Comparison of ENCODE assay signal across 8 mouse cellular contexts in genomic region chr4:148151267-148152168, GRCm38 (mm10). TPM values are rescaled to one million over a fixed set of nuclear protein-coding genes. Genes with fewer than 3 reads are reported as not detected.
DNase-seq lines count a peak whose midpoint lies in the region; ATAC-seq and TF ChIP-seq lines count a peak whose summit lies in the region.

Gene Fbxo6 (minus strand): TSS chr4:148152140.

- WGBS in forebrain, embryonic 13.5 days = 1% methylated on average over 60 of the region's 67 CpGs
- WGBS in heart, postnatal 0 days = under 1% methylated on average over 52 of the region's 67 CpGs
- under 1% methylated on average over 49 of the region's 67 CpGs for WGBS in liver, postnatal 0 days (ENCODE audit: insufficient replicate concordance)
- under 1% methylated on average over 60 of the region's 67 CpGs for WGBS in neural tube, embryonic 13.5 days

- peak within 1 kb of the TSS; percentile 94 for H3K4me3 ChIP-seq in ES-Bruce4 (ENCODE audit: low read depth, low read length)
- peak within 1 kb of the TSS; percentile 57 for H3K4me3 ChIP-seq in forebrain, embryonic 13.5 days
- H3K4me3 ChIP-seq in heart, postnatal 0 days (ENCODE audit: low read depth, low read length) = peak within 1 kb of the TSS; percentile 81
- H3K4me3 ChIP-seq in liver, postnatal 0 days (ENCODE audit: low read depth, low read length) = peak within 1 kb of the TSS; percentile 62
- H3K4me3 ChIP-seq in neural tube, embryonic 13.5 days = peak within 1 kb of the TSS; percentile 57

- H3K9ac ChIP-seq in ES-Bruce4 (ENCODE audit: low read depth, poor library complexity, severe bottlenecking) = peak within 1 kb of the TSS; percentile 94
- peak within 1 kb of the TSS; percentile 84 for H3K9ac ChIP-seq in forebrain, embryonic 13.5 days
- peak within 1 kb of the TSS; percentile 83 for H3K9ac ChIP-seq in heart, postnatal 0 days (replicated peaks; ENCODE audit: low read depth, low read length)
- peak within 1 kb of the TSS; percentile 92 for H3K9ac ChIP-seq in liver, postnatal 0 days (replicated peaks)
- H3K9ac ChIP-seq in neural tube, embryonic 13.5 days = peak within 1 kb of the TSS; percentile 86

- peak; percentile 92 for ATAC-seq in forebrain, embryonic 13.5 days
- peak; percentile 92 for ATAC-seq in heart, postnatal 0 days (ENCODE audit: insufficient read depth, low read depth)
- peak; percentile 86 for ATAC-seq in liver, postnatal 0 days
- ATAC-seq in neural tube, embryonic 13.5 days (ENCODE audit: low read depth) = peak; percentile 91

- H3K9me3 ChIP-seq in ES-Bruce4 (replicated peaks; ENCODE audit: control insufficient read depth, insufficient read depth, low read length, poor library complexity, severe bottlenecking) = no peaks in the 10 kb centered on the region
- H3K9me3 ChIP-seq in forebrain, embryonic 13.5 days (replicated peaks) = no peaks in the 10 kb centered on the region
- no peaks in the 10 kb centered on the region for H3K9me3 ChIP-seq in heart, postnatal 0 days (replicated peaks; ENCODE audit: control insufficient read depth, low read length)
- no peaks in the 10 kb centered on the region for H3K9me3 ChIP-seq in liver, postnatal 0 days (ENCODE audit: low read length)
- H3K9me3 ChIP-seq in neural tube, embryonic 13.5 days = no peaks in the 10 kb centered on the region

- peaks cover 10% of the 10 kb centered on the region for H3K4me1 ChIP-seq in ES-Bruce4 (ENCODE audit: control insufficient read depth, insufficient read depth, low read length)
- H3K4me1 ChIP-seq in forebrain, embryonic 13.5 days = peaks cover 5% of the 10 kb centered on the region
- no peaks in the 10 kb centered on the region for H3K4me1 ChIP-seq in heart, postnatal 0 days (ENCODE audit: control insufficient read depth, insufficient read depth)
- H3K4me1 ChIP-seq in liver, postnatal 0 days (ENCODE audit: insufficient read depth) = peaks cover 13% of the 10 kb centered on the region
- peaks cover 19% of the 10 kb centered on the region for H3K4me1 ChIP-seq in neural tube, embryonic 13.5 days (replicated peaks)

- DNase-seq in c-Kit-positive CD71-positive TER-119-positive erythroid progenitor cells, embryonic 14.5 days (ENCODE audit: low spot score) = peak; percentile 77
- peak; percentile 87 for DNase-seq in heart, postnatal 0 days (ENCODE audit: low spot score)
- peak; percentile 88 to 94 for DNase-seq in kidney, postnatal 4 days
- DNase-seq in liver, postnatal 0 days = peak; percentile 89
- DNase-seq in telencephalon, adult 2 months (ENCODE audit: low read depth, low spot score) = peak; percentile 88

- TF ChIP-seq POLR2A in ES-Bruce4 (IDR thresholded peaks at IDR 0.05; ENCODE audit: insufficient read depth, low read length) = no peak

- peaks cover 14% of the 10 kb centered on the region for H3K36me3 ChIP-seq in ES-Bruce4 (ENCODE audit: control insufficient read depth, insufficient read depth, low read length, poor library complexity, severe bottlenecking)
- peaks cover 66% of the 10 kb centered on the region for H3K36me3 ChIP-seq in forebrain, embryonic 13.5 days (ENCODE audit: poor library complexity, severe bottlenecking)
- peaks cover 25% of the 10 kb centered on the region for H3K36me3 ChIP-seq in heart, postnatal 0 days (replicated peaks; ENCODE audit: control insufficient read depth, insufficient read depth, low read length)
- H3K36me3 ChIP-seq in liver, postnatal 0 days (replicated peaks; ENCODE audit: insufficient read depth, low read length) = peaks cover 3% of the 10 kb centered on the region; the same call in 1 of the 2 replicates
- peaks cover 66% of the 10 kb centered on the region for H3K36me3 ChIP-seq in neural tube, embryonic 13.5 days

- H3K27me3 ChIP-seq in ES-Bruce4 (ENCODE audit: control insufficient read depth, insufficient read depth, low read length, poor library complexity, severe bottlenecking) = no peaks in the 10 kb centered on the region
- H3K27me3 ChIP-seq in forebrain, embryonic 13.5 days = no peaks in the 10 kb centered on the region
- H3K27me3 ChIP-seq in heart, postnatal 0 days (ENCODE audit: control insufficient read depth, insufficient read depth, low read length) = no peaks in the 10 kb centered on the region
- H3K27me3 ChIP-seq in liver, postnatal 0 days (ENCODE audit: insufficient read depth, low read length) = no peaks in the 10 kb centered on the region
- no peaks in the 10 kb centered on the region for H3K27me3 ChIP-seq in neural tube, embryonic 13.5 days

- H3K4me2 ChIP-seq in forebrain, embryonic 13.5 days = peak within 1 kb of the TSS; percentile 97
- peak within 1 kb of the TSS; percentile 96 for H3K4me2 ChIP-seq in heart, postnatal 0 days (ENCODE audit: low read depth, low read length)
- H3K4me2 ChIP-seq in liver, postnatal 0 days (ENCODE audit: low read depth, low read length) = peak within 1 kb of the TSS; percentile 80
- peak within 1 kb of the TSS; percentile 88 for H3K4me2 ChIP-seq in neural tube, embryonic 13.5 days

- peak; percentile 45 for TF ChIP-seq CTCF in ES-Bruce4 (IDR thresholded peaks at IDR 0.05; ENCODE audit: low read depth, low read length)
- peak; percentile 76 for TF ChIP-seq CTCF in heart, postnatal 0 days (IDR thresholded peaks at IDR 0.05; ENCODE audit: low read depth)
- peak; percentile 80 for TF ChIP-seq CTCF in liver, postnatal 0 days (IDR thresholded peaks at IDR 0.05; ENCODE audit: low read depth)

- peak within 1 kb of the TSS; percentile 69 for H3K27ac ChIP-seq in ES-Bruce4 (ENCODE audit: insufficient read depth, low read length)
- H3K27ac ChIP-seq in forebrain, embryonic 13.5 days = peak within 1 kb of the TSS; percentile 84
- peak within 1 kb of the TSS; percentile 96 for H3K27ac ChIP-seq in heart, postnatal 0 days (ENCODE audit: low read depth)
- peak within 1 kb of the TSS; percentile 98 for H3K27ac ChIP-seq in liver, postnatal 0 days (ENCODE audit: low read depth)
- peak within 1 kb of the TSS; percentile 92 for H3K27ac ChIP-seq in neural tube, embryonic 13.5 days (replicated peaks)

- TF ChIP-seq EP300 in ES-Bruce4 (IDR thresholded peaks at IDR 0.05; ENCODE audit: insufficient read depth, low read depth, low read length) = no peak
- TF ChIP-seq EP300 in heart, postnatal 0 days (IDR thresholded peaks at IDR 0.05; ENCODE audit: low read depth) = no peak
- peak; percentile 1; the same call in 1 of the 2 replicates for TF ChIP-seq EP300 in liver, postnatal 0 days (IDR thresholded peaks at IDR 0.05; ENCODE audit: low read depth)

RNA-seq across cellular contexts. Expression of gene Fbxo6, which starts in this region (rescaled TPM):
- 41.6 and 51.5 TPM in 2 replicates for polyA plus RNA-seq in ES-Bruce4 (2011; ENCODE audit: insufficient read depth, insufficient read length, low read depth, missing spikeins)
- 14.2 and 16.7 TPM in 2 replicates for polyA plus RNA-seq in forebrain, embryonic 13.5 days (2015; fragmentation: Nextera tagmentation; extraction: Ambion mirVana)
- 84.6 and 86.0 TPM in 2 replicates for total RNA-seq in heart, postnatal 0 days (2014; rRNA removed; ENCODE audit: low replicate concordance)
- polyA plus RNA-seq in heart, postnatal 0 days (2015; fragmentation: Nextera tagmentation; extraction: Ambion mirVana) = 31.6 and 35.4 TPM in 2 replicates
- 30.1 and 32.0 TPM in 2 replicates for polyA plus RNA-seq in liver, postnatal 0 days (2015; fragmentation: Nextera tagmentation; extraction: Ambion mirVana)
- 16.4 and 16.6 TPM in 2 replicates for polyA plus RNA-seq in neural tube, embryonic 13.5 days (2015; fragmentation: Nextera tagmentation; extraction: Ambion mirVana)

Comparison
In these comparisons a context has a peak if more than half of its experiments do, and no peak if none do; other contexts are left out.
1. Peak in every context shown above with its lines: DNase-seq, ATAC-seq, H3K4me3 ChIP-seq and H3K27ac ChIP-seq.